Mouse (Mus musculus): ENCODE measurements at regions not wholly inside any gene's neighbourhood (a gene's known extent, or its start where the extent isn't known, plus 50 kb on each side); places are given as distances from the start of the nearest gene placed in this dataset.

- no peak for TF ChIP-seq GATA1 (IDR thresholded peaks at IDR 0.05; ENCODE audit: low read length)
- TF ChIP-seq TAL1 (IDR thresholded peaks at IDR 0.05; ENCODE audit: low read length), result no peak
Measured at GRCm38 (mm10) chr4:142837636-142838035, 375.2 kb downstream of the Prdm2 start.
